Mouse (Mus musculus) MN1 (cell line): ENCODE data around the gene Nudt4.

Source experiments
- DNase-seq: peaks from one replicate; pipeline ENCODE4 v3.0.0-alpha.2; 2016; ENCODE audit warnings: low spot score

Nudt4 gene

GRCm38 (mm10) chr10:95563851-95564845 lies at the start of gene Nudt4:
Gene Nudt4, minus strand, starts transcription at chr10:95564146.
- peak; percentile 92 for DNase-seq

GRCm38 (mm10) chr10:95611331-95611721 lies 47.4 kb upstream of the Nudt4 start:
- DNase-seq, result no peak

- no peak for DNase-seq
These were observed 46.9 kb upstream of the Nudt4 start for GRCm38 (mm10) chr10:95610666-95611330.

- no peak for DNase-seq
These were observed 41.1 kb upstream of the Nudt4 start for GRCm38 (mm10) chr10:95604979-95605613.

- no peak for DNase-seq
These were observed 36.6 kb upstream of the Nudt4 start for GRCm38 (mm10) chr10:95600527-95600926.

- no peak for DNase-seq
These were observed 35.8 kb upstream of the Nudt4 start for GRCm38 (mm10) chr10:95599740-95600139.

- DNase-seq, result no peak
These were observed 34.2 kb upstream of the Nudt4 start for GRCm38 (mm10) chr10:95598056-95598587.

GRCm38 (mm10) chr10:95595852-95596639 lies 32.1 kb upstream of the Nudt4 start:
- DNase-seq, result no peak

- DNase-seq, result no peak
These were observed 30.5 kb upstream of the Nudt4 start for GRCm38 (mm10) chr10:95594414-95594813.

GRCm38 (mm10) chr10:95591257-95591656 lies 27.3 kb upstream of the Nudt4 start:
- no peak for DNase-seq

- DNase-seq, result no peak
These were observed 26.2 kb upstream of the Nudt4 start for GRCm38 (mm10) chr10:95590196-95590595.

GRCm38 (mm10) chr10:95589196-95589595 lies 25.2 kb upstream of the Nudt4 start:
- DNase-seq, result no peak

GRCm38 (mm10) chr10:95587509-95588220 lies 23.7 kb upstream of the Nudt4 start:
- no peak for DNase-seq

GRCm38 (mm10) chr10:95585554-95585953 lies 21.6 kb upstream of the Nudt4 start:
- DNase-seq, result no peak

- DNase-seq, result no peak
These were observed 13.6 kb upstream of the Nudt4 start for GRCm38 (mm10) chr10:95577567-95577950.

- no peak for DNase-seq
These were observed 13.1 kb upstream of the Nudt4 start for GRCm38 (mm10) chr10:95576876-95577566.

GRCm38 (mm10) chr10:95575839-95576380 lies 12.0 kb upstream of the Nudt4 start:
- DNase-seq, result no peak

GRCm38 (mm10) chr10:95574994-95575393 lies 11.0 kb upstream of the Nudt4 start:
- DNase-seq, result no peak

- DNase-seq, result no peak
These were observed 5.5 kb upstream of the Nudt4 start for GRCm38 (mm10) chr10:95569441-95569840.

GRCm38 (mm10) chr10:95568016-95568415 lies 4.1 kb upstream of the Nudt4 start:
- no peak for DNase-seq
